Mouse (Mus musculus): ENCODE results near the gene Msmo1. TPM values are rescaled to one million over a fixed set of nuclear protein-coding genes. Genes with fewer than 3 reads are reported as not detected.

Gene Msmo1
- polyA plus RNA-seq, 1 experiment from 2014 or later, result 97.8 TPM

DNA sequence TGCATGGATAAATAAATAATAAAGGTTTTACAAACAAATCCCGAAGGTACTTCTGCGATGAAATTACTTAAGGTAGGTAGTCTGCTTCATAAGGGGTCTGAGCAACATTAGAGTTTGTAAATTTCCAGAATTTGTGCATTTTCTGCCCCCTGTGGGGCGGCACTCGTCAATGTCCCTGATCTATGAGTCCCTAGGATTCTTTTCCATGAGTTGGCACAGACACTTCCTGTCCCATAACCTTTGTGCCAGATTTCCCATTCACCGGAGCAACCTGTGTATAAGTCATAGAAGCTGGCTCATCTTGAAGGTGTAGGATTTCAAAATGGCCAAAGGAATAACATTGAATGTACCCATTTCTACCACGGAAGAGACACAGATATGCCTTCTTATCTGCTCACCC lies 43.3 kb downstream of the Msmo1 start:
- no peaks in the 10 kb centered on the region for H3K79me2 ChIP-seq (ENCODE audit: inconsistent target)
- WGBS (ENCODE audit: missing documents), result 94% methylated on average over 6 of the region's 6 CpGs
- no peak overlapping the region for H3K27ac ChIP-seq
- no peaks in the 10 kb centered on the region for H3K36me3 ChIP-seq (ENCODE audit: inconsistent target)
- no peak overlapping the region for H3K4me3 ChIP-seq (ENCODE audit: inconsistent target)

DNA sequence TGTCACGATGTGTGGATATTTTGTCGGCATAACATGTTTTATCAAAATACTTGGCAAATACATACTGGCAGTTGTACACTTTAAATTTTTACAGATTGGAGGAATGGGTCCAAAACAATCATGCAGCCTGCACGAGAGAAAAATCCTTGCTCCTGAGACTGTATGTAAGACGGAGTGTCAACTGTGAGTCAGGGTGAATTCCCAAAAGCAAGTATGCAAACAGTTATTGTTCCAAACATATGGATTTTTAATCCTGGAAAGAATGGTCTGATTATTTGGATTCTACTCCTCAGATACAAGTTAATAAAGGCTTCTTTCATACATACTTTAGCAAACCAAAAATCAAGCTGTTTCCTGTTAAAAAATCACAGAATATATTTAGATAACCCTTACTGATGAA lies 44.9 kb downstream of the Msmo1 start:
- Histone ChIP-seq H3K36me3 (ENCODE audit: inconsistent target) (no peaks in the 10 kb centered on the region), H3K79me2 (ENCODE audit: inconsistent target) (no peaks in the 10 kb centered on the region), H3K27ac (no peak overlapping the region), H3K4me3 (ENCODE audit: inconsistent target) (no peak overlapping the region)
- WGBS (ENCODE audit: missing documents), result 92% methylated on average over 4 of the region's 4 CpGs

DNA sequence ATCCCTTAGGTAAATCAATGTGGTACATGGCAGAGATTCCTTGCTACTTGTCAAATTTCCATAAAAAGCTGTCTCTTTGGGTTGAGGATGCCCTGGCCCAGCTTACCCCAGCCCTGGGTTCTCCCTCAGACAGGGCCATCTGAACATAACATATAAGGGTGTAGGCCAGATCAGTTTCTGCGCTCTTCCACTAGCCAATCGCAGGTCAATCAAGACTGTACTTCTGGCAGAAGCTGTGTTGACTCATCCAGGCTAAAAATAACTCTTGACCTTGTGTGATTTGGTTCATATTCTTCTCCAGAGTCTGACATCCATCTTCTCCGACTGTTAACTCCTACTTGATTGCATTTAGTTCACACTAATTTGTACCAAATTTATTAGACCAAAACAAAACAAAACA lies 45.4 kb downstream of the Msmo1 start:
- no peaks in the 10 kb centered on the region for H3K79me2 ChIP-seq (ENCODE audit: inconsistent target)
- WGBS (ENCODE audit: missing documents), result 88% methylated on average over 3 of the region's 3 CpGs
- no peak overlapping the region for H3K4me3 ChIP-seq (ENCODE audit: inconsistent target)
- H3K27ac ChIP-seq, result no peak overlapping the region
- H3K36me3 ChIP-seq (ENCODE audit: inconsistent target), result no peaks in the 10 kb centered on the region

DNA sequence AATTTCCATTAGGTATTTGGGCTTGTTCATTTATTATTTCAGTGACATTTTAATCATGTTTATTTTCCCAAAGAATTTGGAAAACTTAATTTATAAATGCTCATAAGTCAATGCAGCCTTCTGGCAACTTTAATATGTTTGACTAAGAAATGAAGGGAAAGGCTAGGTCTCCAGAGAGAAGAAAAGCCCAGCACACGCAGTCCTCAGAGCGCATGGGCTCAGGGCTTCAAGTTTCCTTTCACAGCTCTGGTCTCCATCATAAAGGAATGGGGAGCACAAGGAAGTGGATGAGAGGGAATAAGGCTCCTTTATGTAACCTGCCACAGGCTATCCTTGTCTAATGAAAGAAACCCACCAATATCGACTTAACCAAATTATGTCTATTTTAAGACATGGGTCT lies 51.1 kb downstream of the Msmo1 start:
- H3K36me3 ChIP-seq (ENCODE audit: inconsistent target), result no peaks in the 10 kb centered on the region
- WGBS (ENCODE audit: missing documents), result 95% methylated on average over 3 of the region's 3 CpGs
- no peaks in the 10 kb centered on the region for H3K79me2 ChIP-seq (ENCODE audit: inconsistent target)
- no peak overlapping the region for H3K27ac ChIP-seq
- H3K4me3 ChIP-seq (ENCODE audit: inconsistent target), result no peak overlapping the region

DNA sequence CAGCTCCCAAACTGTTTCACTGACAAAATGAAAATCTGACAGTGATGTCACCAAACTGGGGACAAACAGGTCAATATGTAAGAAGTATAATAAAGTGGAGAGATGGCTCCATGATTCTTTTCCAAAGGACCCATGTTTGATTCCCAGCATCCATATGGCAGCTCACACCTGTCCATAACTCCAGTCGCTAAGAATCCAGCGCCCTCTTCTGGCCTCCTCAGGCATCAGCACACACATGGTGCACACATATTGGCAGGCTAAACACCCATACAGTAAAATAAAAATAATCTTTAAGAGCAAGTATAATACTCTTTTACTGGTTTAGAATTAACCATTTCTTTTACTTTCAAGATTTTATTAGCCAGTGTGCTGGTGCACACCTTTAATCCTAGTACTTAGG lies 57.2 kb downstream of the Msmo1 start:
- Histone ChIP-seq H3K27ac (no peak overlapping the region), H3K4me3 (ENCODE audit: inconsistent target) (no peak overlapping the region), H3K79me2 (ENCODE audit: inconsistent target) (no peaks in the 10 kb centered on the region), H3K36me3 (ENCODE audit: inconsistent target) (no peaks in the 10 kb centered on the region)
- WGBS (ENCODE audit: missing documents), result 77% methylated on average over 2 of the region's 2 CpGs

DNA sequence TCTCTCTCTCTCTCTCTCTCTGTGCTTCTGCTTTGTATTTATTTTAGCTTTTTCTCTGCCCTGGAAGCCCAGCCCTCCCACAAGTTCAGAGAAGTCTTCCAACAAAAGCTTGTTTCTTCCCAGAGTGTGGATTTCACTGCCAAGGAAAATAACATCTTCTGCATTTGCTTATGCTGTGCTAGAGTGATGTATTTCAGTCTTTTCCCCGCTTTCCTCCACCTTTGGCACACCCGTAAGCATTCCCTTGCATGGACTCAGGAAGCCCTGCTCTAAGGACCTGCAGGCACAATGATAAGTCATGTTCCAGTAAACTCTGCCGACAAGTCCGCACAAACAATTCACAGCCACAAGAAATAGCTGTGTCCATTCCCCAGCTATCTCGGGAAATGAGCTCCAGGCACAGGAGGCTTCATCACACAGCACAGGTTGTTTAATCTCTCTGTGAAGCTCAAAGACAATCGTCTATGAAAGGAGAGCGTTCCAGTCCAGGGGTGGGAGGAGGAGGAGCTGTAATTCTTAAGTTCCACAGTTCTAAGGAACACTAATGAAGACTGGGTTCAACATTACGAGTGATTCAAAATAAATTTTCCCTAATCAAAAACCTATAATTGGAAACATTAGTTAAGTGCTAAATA lies 58.5 kb downstream of the Msmo1 start:
- 89% methylated on average over 8 of the region's 8 CpGs for WGBS (ENCODE audit: missing documents)
- Histone ChIP-seq H3K27ac (no peak overlapping the region), H3K36me3 (ENCODE audit: inconsistent target) (no peaks in the 10 kb centered on the region), H3K4me3 (ENCODE audit: inconsistent target) (no peak overlapping the region), H3K79me2 (ENCODE audit: inconsistent target) (no peaks in the 10 kb centered on the region)

DNA sequence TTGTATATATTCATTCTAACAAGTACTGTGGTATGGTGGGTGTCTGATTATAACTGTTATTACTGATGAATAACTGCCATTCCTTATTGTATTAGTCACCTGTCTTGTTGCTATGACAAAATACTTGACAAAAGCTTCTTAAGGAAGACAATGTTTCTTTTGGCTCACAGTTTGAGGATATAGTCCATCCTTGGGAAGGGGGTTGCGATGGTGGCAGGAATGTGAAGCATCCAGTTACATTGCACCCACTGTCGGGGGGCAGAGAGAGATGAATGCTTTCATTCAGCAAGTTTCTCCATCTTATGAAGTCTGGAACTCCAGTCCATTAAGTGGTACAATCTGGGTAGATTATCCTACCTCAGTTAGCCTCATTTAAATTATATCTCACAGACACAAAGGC lies 60.7 kb downstream of the Msmo1 start:
- WGBS (ENCODE audit: missing documents), result 88% methylated on average over 2 of the region's 2 CpGs
- H3K79me2 ChIP-seq (ENCODE audit: inconsistent target), result no peaks in the 10 kb centered on the region
- no peaks in the 10 kb centered on the region for H3K36me3 ChIP-seq (ENCODE audit: inconsistent target)
- H3K4me3 ChIP-seq (ENCODE audit: inconsistent target), result no peak overlapping the region
- H3K27ac ChIP-seq, result no peak overlapping the region

DNA sequence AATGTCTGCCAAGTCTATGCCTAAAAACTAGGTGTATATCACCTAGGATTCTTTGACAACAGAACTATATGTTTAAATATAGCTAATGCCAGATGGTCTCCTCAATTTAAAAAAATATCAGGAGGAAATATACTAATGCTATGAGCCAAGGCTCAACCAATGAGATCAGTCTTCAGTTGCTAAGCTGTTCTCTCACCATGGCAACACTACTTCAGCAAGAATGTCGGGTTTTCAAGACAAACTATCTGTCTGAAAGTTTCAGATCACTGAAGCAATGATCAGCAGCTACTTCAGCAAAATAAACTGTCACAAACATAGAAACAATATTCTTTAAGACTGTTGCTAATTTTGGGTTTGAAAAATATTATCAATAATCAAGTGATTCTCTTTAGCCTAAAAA lies 61.7 kb downstream of the Msmo1 start:
- Histone ChIP-seq H3K36me3 (ENCODE audit: inconsistent target) (no peaks in the 10 kb centered on the region), H3K79me2 (ENCODE audit: inconsistent target) (no peaks in the 10 kb centered on the region), H3K27ac (no peak overlapping the region), H3K4me3 (ENCODE audit: inconsistent target) (no peak overlapping the region)
- 42% methylated on average over 1 of the region's 1 CpGs for WGBS (ENCODE audit: missing documents)

Other genes with a start within 250 kb of the Msmo1 start
- gene Cpe, start 40.7 kb downstream of the Msmo1 start, polyA plus RNA-seq (2018), result 1.4 to 7.5 TPM (median 4.5 TPM) in 3 replicates
- gene Klhl2, start 116.2 kb upstream of the Msmo1 start, polyA plus RNA-seq (2018), result 7.7 to 17.3 TPM (median 9.3 TPM) in 3 replicates
- gene Tmem192, start 213.4 kb upstream of the Msmo1 start, polyA plus RNA-seq (2018), result 62.4 to 115 TPM (median 70.6 TPM) in 3 replicates